Mouse (Mus musculus) brain, embryonic 14.5 days (tissue): ENCODE results near the gene Grb7.

Source experiments
- CTCF ChIP-seq: fragments of 200-500 bp; IDR thresholded peaks from 2 replicates; pipeline ENCODE4 v1.5.1; 2012; ENCODE audit warnings: inconsistent platforms, mild to moderate bottlenecking, moderate library complexity, borderline replicate concordance; ENCODE audit not compliant: insufficient read depth, insufficient read length; ENCODE audit errors: extremely low read depth
- POLR2A ChIP-seq: fragments of 200-500 bp; IDR thresholded peaks from 2 replicates; pipeline ENCODE4 v1.6.1; 2012; ENCODE audit warnings: mild to moderate bottlenecking, inconsistent platforms, borderline replicate concordance; ENCODE audit not compliant: poor library complexity, insufficient read depth, insufficient read length, severe bottlenecking; ENCODE audit errors: extremely low read depth

GRCm38 (mm10) chr11:98472696-98473095 lies 26.5 kb downstream of the Grb7 start:
- TF ChIP-seq CTCF: no peak
- TF ChIP-seq POLR2A: no peak
